Mouse (Mus musculus): Measurements from ENCODE around the gene Bicd1. TPM values are rescaled to one million over a fixed set of nuclear protein-coding genes. Genes with fewer than 3 reads are reported as not detected.

Gene Bicd1
- polyA plus RNA-seq, 2 experiments, result 0.20 to 0.75 TPM

GRCm38 (mm10) chr6:149580053-149580452 lies 171.4 kb downstream of the Bicd1 start:
- DNase-seq (ENCODE audit: low read depth in 3 of 3, low spot score in 3 of 3), result no peak

GRCm38 (mm10) chr6:149585708-149586504 lies 177.2 kb downstream of the Bicd1 start:
- ATAC-seq (ENCODE audit: insufficient read depth), result no peak
- DNase-seq (ENCODE audit: low read depth in 3 of 3, low spot score in 3 of 3), result no peak
- Histone ChIP-seq H3K27me3 (ENCODE audit: control insufficient read depth, insufficient read depth, low read length) (no peaks in the 10 kb centered on the region), H3K4me1 (replicated peaks; ENCODE audit: control insufficient read depth in 2 of 2, insufficient read depth in 2 of 2, low read length in 1 of 2) (no peaks in the 10 kb centered on the region), H3K36me3 (replicated peaks; ENCODE audit: control insufficient read depth, insufficient read depth, low read depth) (no peaks in the 10 kb centered on the region), H3K27ac (no peak overlapping the region), H3K9me3 (ENCODE audit: control insufficient read depth, low read length) (no peaks in the 10 kb centered on the region; the same call in 1 of the 2 replicates), H3K4me3 (ENCODE audit: insufficient read depth in 1 of 2, low read depth in 2 of 2, low read length in 2 of 2) (no peak overlapping the region), H3K9ac (replicated peaks) (no peak overlapping the region), H3K4me2 (ENCODE audit: low read depth) (no peak overlapping the region)
- TF ChIP-seq EP300 (IDR thresholded peaks at IDR 0.05; ENCODE audit: low read depth) (no peak), CTCF (IDR thresholded peaks at IDR 0.05; ENCODE audit: low read depth) (no peak)
- 77% methylated on average over 7 of the region's 7 CpGs for whole genome bisulfite sequencing (ENCODE audit: insufficient replicate concordance)

More at GRCm38 (mm10) chr6:149580053-149580452, 171.4 kb downstream of the Bicd1 start:
- Histone ChIP-seq H3K9me3 (ENCODE audit: control insufficient read depth, low read length) (no peaks in the 10 kb centered on the region), H3K9ac (replicated peaks) (no peak overlapping the region), H3K4me1 (replicated peaks; ENCODE audit: control insufficient read depth in 2 of 2, insufficient read depth in 2 of 2, low read length in 1 of 2) (no peaks in the 10 kb centered on the region), H3K36me3 (replicated peaks; ENCODE audit: control insufficient read depth, insufficient read depth, low read depth) (no peaks in the 10 kb centered on the region), H3K27me3 (ENCODE audit: control insufficient read depth, insufficient read depth, low read length) (no peaks in the 10 kb centered on the region), H3K4me2 (ENCODE audit: low read depth) (no peak overlapping the region), H3K27ac (no peak overlapping the region), H3K4me3 (ENCODE audit: insufficient read depth in 1 of 2, low read depth in 2 of 2, low read length in 2 of 2) (no peak overlapping the region)
- no peak for TF ChIP-seq EP300 (IDR thresholded peaks at IDR 0.05; ENCODE audit: low read depth)
- no peak for TF ChIP-seq CTCF (IDR thresholded peaks at IDR 0.05; ENCODE audit: low read depth)
- ATAC-seq (ENCODE audit: insufficient read depth), result no peak

Small RNA genes lying within 50 kb of the gene (microRNA-seq; reads per million reads assigned to microRNA genes)
- gene Gm24307, result not detected

Other genes with a start within 250 kb of the Bicd1 start
- 2.9 and 3.1 TPM in 2 replicates for gene Amn1, start 220.2 kb upstream of the Bicd1 start, polyA plus RNA-seq (2012; rRNA removed)
- 4.0 and 5.2 TPM in 2 replicates for gene Amn1, start 220.2 kb upstream of the Bicd1 start, polyA plus RNA-seq (2014; fragmentation: Nextera tagmentation; extraction: Ambion mirVana)
- gene Resf1, start 99.5 kb upstream of the Bicd1 start, polyA plus RNA-seq (2012; rRNA removed), result 3.2 and 5.0 TPM in 2 replicates
- gene Resf1, start 99.5 kb upstream of the Bicd1 start, polyA plus RNA-seq (2014; fragmentation: Nextera tagmentation; extraction: Ambion mirVana), result 22.3 and 23.6 TPM in 2 replicates